ENCODE assay signal across 16 mouse cellular contexts in genomic region chr2:4572498-4573263, GRCm38 (mm10).
DNase-seq lines count a peak whose midpoint lies in the region; ATAC-seq and TF ChIP-seq lines count a peak whose summit lies in the region.
"Had no signal": no experiment of that assay in that cellular context is flagged by ENCODE, and none has a peak within 500 bp of the region (broad histone marks: within the 10 kb centered on the region; RNA-seq: fewer than 3 reads in every experiment).

No protein-coding gene starts in this region.

- H3K9me3 ChIP-seq in stomach, embryonic 15.5 days, result no peaks in the 10 kb centered on the region
- H3K9me3 ChIP-seq in stomach, postnatal 0 days (ENCODE audit: control insufficient read depth, low read length), result no peaks in the 10 kb centered on the region
- H3K9me3 ChIP-seq in liver, embryonic 11.5 days (ENCODE audit: control insufficient read depth, low read length), result no peaks in the 10 kb centered on the region
- H3K9me3 ChIP-seq: forebrain, embryonic 13.5 days had no signal

- peaks cover 14% of the 10 kb centered on the region; the same call in 1 of the 2 replicates for H3K4me1 ChIP-seq in stomach, embryonic 15.5 days
- no peaks in the 10 kb centered on the region; the same call in 1 of the 2 replicates for H3K4me1 ChIP-seq in stomach, postnatal 0 days (replicated peaks; ENCODE audit: control insufficient read depth, insufficient read depth)
- H3K4me1 ChIP-seq in liver, embryonic 11.5 days (replicated peaks; ENCODE audit: control insufficient read depth, insufficient read depth, low read length), result peaks cover 33% of the 10 kb centered on the region

- no peak overlapping the region for H3K9ac ChIP-seq in stomach, embryonic 15.5 days
- no peak overlapping the region for H3K9ac ChIP-seq in stomach, postnatal 0 days (ENCODE audit: low read length)
- H3K9ac ChIP-seq in liver, embryonic 11.5 days (ENCODE audit: low read depth, low read length), result no peak overlapping the region
- H3K9ac ChIP-seq: forebrain, embryonic 13.5 days had no signal

- no peak for TF ChIP-seq EP300 in stomach, postnatal 0 days (optimal IDR thresholded peaks at IDR 0.05)

- no peak for TF ChIP-seq CTCF in gastrocnemius, adult 2 months (IDR thresholded peaks at IDR 0.05)
- TF ChIP-seq CTCF in stomach, postnatal 0 days (IDR thresholded peaks at IDR 0.05; ENCODE audit: low read depth), result no peak

- intact Hi-C loops in gastrocnemius, adult 2 months (cut with DNase I), result no loop called here
- intact Hi-C loops in gastrocnemius, postnatal 14 days (cut with DNase I; ENCODE audit: low total_unique reads), result no loop called here

- DNase-seq in gastrocnemius, adult 2 months, result no peak
- no peak for DNase-seq in gastrocnemius, postnatal 14 days
- no peak for DNase-seq in stomach, postnatal 0 days (ENCODE audit: low spot score)
- DNase-seq in liver, embryonic 11.5 days (ENCODE audit: low spot score), result no peak
- no peak for DNase-seq in right cerebral cortex, adult 18-20 months
- no peak for DNase-seq in lung, postnatal 4 days
- DNase-seq in adrenal gland, adult 2 months, result no peak
- DNase-seq: cerebellum, postnatal 14 days; left cerebral cortex, postnatal 4 days; thymus, postnatal 4 days had no signal

- ATAC-seq in stomach, embryonic 15.5 days (ENCODE audit: insufficient read depth, low FRiP score, low read depth), result peak; percentile 79
- no peak for ATAC-seq in stomach, postnatal 0 days (ENCODE audit: low FRiP score, low TSS enrichment)
- peak; percentile 80 for ATAC-seq in liver, embryonic 11.5 days (replicated peaks; ENCODE audit: low FRiP score)
- ATAC-seq: forebrain, embryonic 13.5 days; hindbrain, postnatal 0 days; midbrain, embryonic 16.5 days; Patski had no signal

- 75% methylated on average over 7 of the region's 7 CpGs for WGBS in stomach, embryonic 15.5 days
- WGBS in stomach, postnatal 0 days, result 76% methylated on average over 7 of the region's 7 CpGs
- WGBS in liver, embryonic 11.5 days, result 75% methylated on average over 7 of the region's 7 CpGs

- no peak overlapping the region for H3K4me3 ChIP-seq in gastrocnemius, adult 2 months
- H3K4me3 ChIP-seq in stomach, embryonic 15.5 days (replicated peaks), result no peak overlapping the region
- H3K4me3 ChIP-seq in stomach, postnatal 0 days (ENCODE audit: low read depth, low read length), result no peak overlapping the region
- no peak overlapping the region for H3K4me3 ChIP-seq in liver, embryonic 11.5 days (ENCODE audit: low read depth, low read length)
- H3K4me3 ChIP-seq: forebrain, embryonic 13.5 days had no signal

- H3K27me3 ChIP-seq in stomach, embryonic 15.5 days (replicated peaks), result no peaks in the 10 kb centered on the region
- no peaks in the 10 kb centered on the region for H3K27me3 ChIP-seq in stomach, postnatal 0 days (ENCODE audit: control insufficient read depth, insufficient read depth, low read length)
- H3K27me3 ChIP-seq in liver, embryonic 11.5 days (replicated peaks; ENCODE audit: control insufficient read depth, insufficient read depth, low read length), result no peaks in the 10 kb centered on the region
- H3K27me3 ChIP-seq: CH12.LX; forebrain, embryonic 13.5 days; Patski had no signal

- H3K36me3 ChIP-seq in stomach, embryonic 15.5 days, result peaks cover 15% of the 10 kb centered on the region
- H3K36me3 ChIP-seq in stomach, postnatal 0 days (ENCODE audit: control insufficient read depth, insufficient read depth, low read length), result peaks cover 12% of the 10 kb centered on the region
- H3K36me3 ChIP-seq in liver, embryonic 11.5 days (ENCODE audit: control insufficient read depth, insufficient read depth, low read length), result peaks cover 22% of the 10 kb centered on the region

- no peak overlapping the region for H3K4me2 ChIP-seq in stomach, embryonic 15.5 days
- no peak overlapping the region for H3K4me2 ChIP-seq in stomach, postnatal 0 days (replicated peaks; ENCODE audit: low read depth)
- H3K4me2 ChIP-seq in liver, embryonic 11.5 days, result peak overlapping the region; percentile 12; the same call in 1 of the 2 replicates
- H3K4me2 ChIP-seq: forebrain, embryonic 13.5 days had no signal

- 0 out of 2 replicates have a peak overlapping the region, but pooled peaks have one; percentile 6 for H3K27ac ChIP-seq in gastrocnemius, adult 2 months
- H3K27ac ChIP-seq in stomach, embryonic 15.5 days, result no peak overlapping the region
- no peak overlapping the region for H3K27ac ChIP-seq in stomach, postnatal 0 days (replicated peaks)
- H3K27ac ChIP-seq in liver, embryonic 11.5 days (ENCODE audit: low read depth, low read length), result no peak overlapping the region; the same call in 1 of the 2 replicates
- H3K27ac ChIP-seq: forebrain, embryonic 13.5 days; hindbrain, postnatal 0 days had no signal
